Mouse (Mus musculus): Measurements from ENCODE around the gene Tsnaxip1. TPM values are rescaled to one million over a fixed set of nuclear protein-coding genes. Genes with fewer than 3 reads are reported as not detected.
A peak's percentile ranks its signal among the peaks of the same experiment; 100 is the strongest.

The Tsnaxip1 gene
- polyA plus RNA-seq, 1 experiment = 0.09 TPM

DNA sequence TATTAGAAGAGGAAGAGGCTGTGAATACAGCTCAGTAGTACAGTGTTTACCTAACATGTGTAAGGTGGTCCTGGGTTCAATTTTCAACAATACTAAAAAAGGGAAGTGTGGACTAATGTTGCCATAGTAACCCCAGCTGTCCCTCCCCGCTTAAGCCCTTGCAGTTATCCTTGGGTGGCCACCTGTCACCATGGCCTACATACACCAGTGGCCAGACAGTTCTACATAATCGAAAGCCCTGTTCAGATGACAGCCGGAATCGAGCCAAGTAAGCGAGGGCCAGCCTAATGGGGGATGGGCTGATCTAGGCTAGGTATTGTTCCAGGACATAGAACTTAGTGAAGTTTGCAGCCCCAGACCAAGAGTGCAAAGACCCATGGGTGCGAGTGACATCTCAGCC, 9.5 kb downstream of the Tsnaxip1 start:
- no peak for TF ChIP-seq USF1 (IDR thresholded peaks at IDR 0.05; ENCODE audit: low read depth)
- H3K79me3 ChIP-seq (ENCODE audit: low read depth) = no peaks in the 10 kb centered on the region
- H3K4me3 ChIP-seq (ENCODE audit: insufficient read depth, poor library complexity, severe bottlenecking) = no peak overlapping the region
- H3K79me2 ChIP-seq (ENCODE audit: control insufficient read depth, insufficient read depth) = no peaks in the 10 kb centered on the region
- H3K36me3 ChIP-seq (ENCODE audit: control insufficient read depth, insufficient read depth) = no peaks in the 10 kb centered on the region
- H3ac ChIP-seq (ENCODE audit: control insufficient read depth, insufficient read length, low read depth) = no peak overlapping the region
- H3K27me3 ChIP-seq (ENCODE audit: control insufficient read depth, insufficient read depth, insufficient read length) = peaks cover 3% of the 10 kb centered on the region

GRCm38 (mm10) chr8:105839209-105839608, 11.7 kb downstream of the Tsnaxip1 start:
- no peaks in the 10 kb centered on the region for H3K79me2 ChIP-seq (ENCODE audit: control insufficient read depth, insufficient read depth)
- peaks cover 11% of the 10 kb centered on the region for H3K36me3 ChIP-seq (ENCODE audit: control insufficient read depth, insufficient read depth)
- H3ac ChIP-seq (ENCODE audit: control insufficient read depth, insufficient read length, low read depth) = no peak overlapping the region
- no peaks in the 10 kb centered on the region for H3K79me3 ChIP-seq (ENCODE audit: low read depth)
- no peaks in the 10 kb centered on the region for H3K27me3 ChIP-seq (ENCODE audit: control insufficient read depth, insufficient read depth, insufficient read length)
- no peak overlapping the region for H3K4me3 ChIP-seq (ENCODE audit: insufficient read depth, poor library complexity, severe bottlenecking)
- TF ChIP-seq FOSL1 (IDR thresholded peaks at IDR 0.05; ENCODE audit: insufficient read depth, low read length, poor library complexity, severe bottlenecking) (no peak), CEBPB (IDR thresholded peaks at IDR 0.05; ENCODE audit: low read depth) (no peak), MAX (IDR thresholded peaks at IDR 0.05) (no peak), MYOD1 (IDR thresholded peaks at IDR 0.05; ENCODE audit: control insufficient read depth, insufficient read length, low read depth) (no peak), CTCF (IDR thresholded peaks at IDR 0.05; ENCODE audit: control insufficient read depth, insufficient read depth, insufficient read length) (no peak), USF1 (IDR thresholded peaks at IDR 0.05; ENCODE audit: low read depth) (no peak), MYOG (IDR thresholded peaks at IDR 0.05; ENCODE audit: control insufficient read depth, extremely low read depth, insufficient read length) (no peak)

DNA sequence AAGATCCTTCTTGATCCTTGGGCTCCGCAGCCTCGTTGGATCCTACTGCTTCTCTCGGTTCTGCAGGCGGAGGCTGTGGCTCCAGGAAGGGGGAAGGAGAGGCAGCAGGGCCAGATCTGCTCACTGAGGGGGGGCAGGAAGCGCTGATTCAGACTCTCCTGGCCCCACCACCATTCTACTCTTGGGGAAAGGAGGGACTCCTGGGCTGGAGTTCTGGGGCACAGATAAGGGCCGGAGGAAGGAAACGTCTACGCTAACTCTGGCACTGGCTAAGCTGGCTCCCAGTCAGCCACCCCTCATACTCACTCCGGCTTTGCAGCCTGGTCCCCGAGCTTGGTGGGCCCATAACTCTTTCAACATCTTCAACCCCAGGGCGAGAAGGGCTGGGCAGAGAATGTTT, 19.1 kb downstream of the Tsnaxip1 start:
- Histone ChIP-seq H3ac (ENCODE audit: control insufficient read depth, insufficient read length, low read depth) (no peak overlapping the region), H3K27me3 (ENCODE audit: control insufficient read depth, insufficient read depth, insufficient read length) (no peaks in the 10 kb centered on the region), H3K79me2 (ENCODE audit: control insufficient read depth, insufficient read depth) (peaks cover 25% of the 10 kb centered on the region), H3K79me3 (ENCODE audit: low read depth) (peaks cover 8% of the 10 kb centered on the region), H3K36me3 (ENCODE audit: control insufficient read depth, insufficient read depth) (peaks cover 50% of the 10 kb centered on the region), H3K4me3 (ENCODE audit: insufficient read depth, poor library complexity, severe bottlenecking) (no peak overlapping the region)
- no peak for TF ChIP-seq USF1 (IDR thresholded peaks at IDR 0.05; ENCODE audit: low read depth)
- TF ChIP-seq FOSL1 (IDR thresholded peaks at IDR 0.05; ENCODE audit: insufficient read depth, low read length, poor library complexity, severe bottlenecking) = no peak
- TF ChIP-seq MAX (IDR thresholded peaks at IDR 0.05) = no peak
- no peak for TF ChIP-seq MYOG (IDR thresholded peaks at IDR 0.05; ENCODE audit: control insufficient read depth, extremely low read depth, insufficient read length)
- TF ChIP-seq CTCF (IDR thresholded peaks at IDR 0.05; ENCODE audit: control insufficient read depth, insufficient read depth, insufficient read length) = no peak
- TF ChIP-seq MYOD1 (IDR thresholded peaks at IDR 0.05; ENCODE audit: control insufficient read depth, insufficient read length, low read depth) = no peak
- no peak for TF ChIP-seq CEBPB (IDR thresholded peaks at IDR 0.05; ENCODE audit: low read depth)

DNA sequence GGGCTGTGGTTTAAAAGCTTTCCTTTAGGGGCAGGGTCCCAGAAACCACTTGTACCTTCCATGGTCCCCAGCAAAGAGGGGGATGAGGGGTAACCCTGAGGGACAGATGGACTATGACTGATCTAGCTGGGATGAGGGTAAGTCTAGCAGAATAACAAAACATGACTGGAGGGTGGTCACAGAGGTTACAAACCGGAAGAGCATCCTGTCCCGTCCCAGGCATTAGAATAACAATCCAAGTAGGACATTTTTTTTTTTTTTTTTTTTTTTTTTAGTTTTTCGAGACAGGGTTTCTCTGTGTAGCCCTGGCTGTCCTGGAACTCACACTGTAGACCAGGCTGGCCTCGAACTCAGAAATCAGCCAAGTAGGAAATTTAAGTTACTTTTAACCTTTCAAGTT, 22.5 kb downstream of the Tsnaxip1 start:
- peaks cover 8% of the 10 kb centered on the region for H3K79me3 ChIP-seq (ENCODE audit: low read depth)
- TF ChIP-seq MYOG (IDR thresholded peaks at IDR 0.05; ENCODE audit: control insufficient read depth, extremely low read depth, insufficient read length) (no peak), CTCF (IDR thresholded peaks at IDR 0.05; ENCODE audit: control insufficient read depth, insufficient read depth, insufficient read length) (no peak), MYOD1 (IDR thresholded peaks at IDR 0.05; ENCODE audit: control insufficient read depth, insufficient read length, low read depth) (no peak), FOSL1 (IDR thresholded peaks at IDR 0.05; ENCODE audit: insufficient read depth, low read length, poor library complexity, severe bottlenecking) (no peak), CEBPB (IDR thresholded peaks at IDR 0.05; ENCODE audit: low read depth) (no peak), USF1 (IDR thresholded peaks at IDR 0.05; ENCODE audit: low read depth) (no peak), MAX (IDR thresholded peaks at IDR 0.05) (no peak)
- H3ac ChIP-seq (ENCODE audit: control insufficient read depth, insufficient read length, low read depth) = no peak overlapping the region
- peaks cover 34% of the 10 kb centered on the region for H3K36me3 ChIP-seq (ENCODE audit: control insufficient read depth, insufficient read depth)
- no peak overlapping the region for H3K4me3 ChIP-seq (ENCODE audit: insufficient read depth, poor library complexity, severe bottlenecking)
- peaks cover 28% of the 10 kb centered on the region for H3K79me2 ChIP-seq (ENCODE audit: control insufficient read depth, insufficient read depth)
- H3K27me3 ChIP-seq (ENCODE audit: control insufficient read depth, insufficient read depth, insufficient read length) = no peaks in the 10 kb centered on the region

GRCm38 (mm10) chr8:105850611-105851010, 23.1 kb downstream of the Tsnaxip1 start:
- no peak for TF ChIP-seq MAX (IDR thresholded peaks at IDR 0.05)
- no peak for TF ChIP-seq CTCF (IDR thresholded peaks at IDR 0.05; ENCODE audit: control insufficient read depth, insufficient read depth, insufficient read length)
- no peak for TF ChIP-seq MYOD1 (IDR thresholded peaks at IDR 0.05; ENCODE audit: control insufficient read depth, insufficient read length, low read depth)
- no peak for TF ChIP-seq FOSL1 (IDR thresholded peaks at IDR 0.05; ENCODE audit: insufficient read depth, low read length, poor library complexity, severe bottlenecking)
- no peak for TF ChIP-seq USF1 (IDR thresholded peaks at IDR 0.05; ENCODE audit: low read depth)
- TF ChIP-seq CEBPB (IDR thresholded peaks at IDR 0.05; ENCODE audit: low read depth) = no peak
- no peak for TF ChIP-seq MYOG (IDR thresholded peaks at IDR 0.05; ENCODE audit: control insufficient read depth, extremely low read depth, insufficient read length)
- Histone ChIP-seq H3K79me3 (ENCODE audit: low read depth) (peaks cover 8% of the 10 kb centered on the region), H3K79me2 (ENCODE audit: control insufficient read depth, insufficient read depth) (peaks cover 34% of the 10 kb centered on the region), H3ac (ENCODE audit: control insufficient read depth, insufficient read length, low read depth) (peak overlapping the region; percentile 30), H3K27me3 (ENCODE audit: control insufficient read depth, insufficient read depth, insufficient read length) (no peaks in the 10 kb centered on the region), H3K36me3 (ENCODE audit: control insufficient read depth, insufficient read depth) (peaks cover 31% of the 10 kb centered on the region), H3K4me3 (ENCODE audit: insufficient read depth, poor library complexity, severe bottlenecking) (peak overlapping the region; percentile 28)

GRCm38 (mm10) chr8:105851651-105852143, 24.2 kb downstream of the Tsnaxip1 start:
- Histone ChIP-seq H3K36me3 (ENCODE audit: control insufficient read depth, insufficient read depth) (peaks cover 22% of the 10 kb centered on the region), H3K79me3 (ENCODE audit: low read depth) (peaks cover 19% of the 10 kb centered on the region), H3K27me3 (ENCODE audit: control insufficient read depth, insufficient read depth, insufficient read length) (no peaks in the 10 kb centered on the region), H3K4me3 (ENCODE audit: insufficient read depth, poor library complexity, severe bottlenecking) (peak overlapping the region; percentile 93), H3ac (ENCODE audit: control insufficient read depth, insufficient read length, low read depth) (peak overlapping the region; percentile 82), H3K79me2 (ENCODE audit: control insufficient read depth, insufficient read depth) (peaks cover 45% of the 10 kb centered on the region)
- TF ChIP-seq MYOG (IDR thresholded peaks at IDR 0.05; ENCODE audit: control insufficient read depth, extremely low read depth, insufficient read length) = no peak
- no peak for TF ChIP-seq USF1 (IDR thresholded peaks at IDR 0.05; ENCODE audit: low read depth)
- no peak for TF ChIP-seq FOSL1 (IDR thresholded peaks at IDR 0.05; ENCODE audit: insufficient read depth, low read length, poor library complexity, severe bottlenecking)
- TF ChIP-seq MAX (IDR thresholded peaks at IDR 0.05) = peak; percentile 49
- no peak for TF ChIP-seq CTCF (IDR thresholded peaks at IDR 0.05; ENCODE audit: control insufficient read depth, insufficient read depth, insufficient read length)
